Mouse (Mus musculus) left cerebral cortex, postnatal 25 days (tissue): ENCODE data around the gene Olfr1032. TPM values are rescaled to one million over a fixed set of nuclear protein-coding genes. Genes with fewer than 3 reads are reported as not detected.
"Not testable (repeated sequence)": the region's sequence is repeated elsewhere in the genome, so short reads cannot be mapped to it uniquely, and the experiment has no call there.

ENCODE experiments used
- DNase-seq, 2 experiments: peaks; one replicate each; pipeline ENCODE4 v3.0.0; 2022; ENCODE audit warnings: low spot score in 2 of 2, mixed read lengths in 1 of 2
- intact Hi-C: fragments of 180-260 bp; cut with DNase I; formaldehyde crosslinking; loops from one replicate; pipeline ENCODE4 v1.15.1; 2025
- total RNA-seq, 2 experiments: library from RNA; stranded (reverse); gene quantifications; 2 replicates each; pipeline ENCODE4 v1.2.3; 2021

The Olfr1032 gene
- total RNA-seq: not detected

- intact Hi-C loops: no loop called here
- DNase-seq: no peak
Observed at GRCm38 (mm10) chr2:86005240-86005639, at the start of gene Olfr1032. TSS of gene Olfr1032 (plus strand) at chr2:86005540.

DNA sequence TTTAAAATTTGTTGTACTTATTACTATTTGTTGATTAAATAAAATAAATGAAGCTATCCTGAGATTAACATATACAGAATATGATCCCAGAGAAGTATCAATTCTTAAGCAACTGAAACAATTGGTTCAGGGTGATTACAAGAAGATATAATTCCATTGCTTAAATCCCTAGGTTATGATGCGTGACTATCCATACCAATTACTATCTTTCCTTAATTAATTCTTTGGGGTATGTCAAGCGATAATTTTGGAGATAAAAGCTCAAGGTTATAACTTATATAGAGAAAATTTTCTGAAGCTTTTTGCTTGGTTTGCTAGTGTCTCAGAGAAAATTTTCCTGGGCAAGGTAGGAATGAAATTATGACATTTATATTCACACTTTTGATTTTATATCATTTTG, 31.7 kb upstream of the Olfr1032 start, which contains the start of gene Olfr1029:
Gene Olfr1029 (plus strand): TSS at position 301 of the 400 bp plus-strand sequence.
- no peak for DNase-seq

DNA sequence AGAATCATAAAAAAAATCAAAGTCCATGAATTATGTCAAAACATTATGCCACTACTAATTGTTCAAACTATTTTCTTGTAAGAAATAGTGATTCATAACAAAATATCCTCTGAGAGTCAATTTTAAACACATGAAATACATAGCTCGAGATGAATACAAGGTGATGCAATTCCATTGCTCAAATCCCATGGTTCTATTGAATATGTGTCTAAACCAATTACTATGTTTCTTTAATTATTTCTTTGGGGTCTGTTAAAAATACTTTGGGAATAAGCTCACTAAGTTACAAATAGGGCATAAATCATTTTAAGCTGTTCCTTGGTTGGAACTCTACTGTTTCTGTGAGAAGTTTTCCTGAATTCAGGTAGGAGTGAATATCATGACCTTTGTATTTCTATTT, 26.4 kb upstream of the Olfr1032 start, which contains the start of gene Olfr1030:
Gene Olfr1030 (plus strand): TSS at position 301 of the 400 bp plus-strand sequence.
- DNase-seq: no peak
- intact Hi-C loops: no loop called here

More for the DNA sequence above, 31.7 kb upstream of the Olfr1032 start, which contains the start of gene Olfr1029:
- intact Hi-C loops: no loop called here

DNA sequence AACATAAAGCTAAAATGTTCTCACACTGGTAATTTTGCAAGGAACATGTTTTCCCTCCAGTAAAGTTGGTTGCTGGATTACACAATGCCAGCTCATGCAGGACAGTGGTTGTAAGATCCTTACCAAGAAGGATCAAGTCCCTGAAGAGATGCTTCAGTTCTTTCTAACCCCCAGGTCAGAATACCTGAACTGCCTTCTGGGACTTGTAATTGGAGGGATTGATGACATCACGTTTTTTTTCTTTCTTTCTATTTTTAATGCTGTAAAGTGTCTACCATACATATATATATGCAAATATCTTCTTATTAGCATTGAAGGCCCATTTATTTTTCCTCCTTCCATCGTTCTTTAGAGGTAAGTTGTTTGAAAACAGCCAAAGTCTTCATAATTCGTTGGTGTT, 15.3 kb upstream of the Olfr1032 start, which contains the start of gene Olfr1031:
Gene Olfr1031 (plus strand): TSS at position 301 of the 400 bp plus-strand sequence.
- intact Hi-C loops: no loop called here
- no peak for DNase-seq

DNA sequence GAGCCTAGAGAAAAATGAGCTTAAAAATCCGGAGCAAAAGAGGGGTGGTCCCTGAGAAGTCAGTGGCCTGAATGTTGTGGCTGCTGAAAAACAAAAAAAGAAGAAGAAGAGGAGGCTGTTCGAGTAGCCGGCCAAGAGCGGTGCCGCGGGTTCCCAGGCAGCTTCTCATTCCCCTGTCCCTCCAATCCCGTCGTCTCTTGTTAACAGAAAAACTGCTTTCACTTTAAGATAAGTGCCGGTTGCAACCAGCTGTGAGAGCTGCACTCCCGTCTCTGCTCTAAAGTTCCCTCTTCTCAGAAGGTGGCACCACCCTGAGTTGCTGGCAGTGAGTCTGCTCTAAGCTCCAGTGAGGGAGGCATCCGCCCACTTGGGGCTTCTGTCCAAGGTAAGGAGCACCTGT, 15.1 kb downstream of the Olfr1032 start, which contains the start of gene Olfr1033:
Gene Olfr1033 (plus strand): TSS at position 228 of the 400 bp plus-strand sequence.
- intact Hi-C loops: not testable (repeated sequence)

GRCm38 (mm10) chr2:86021518-86021917, 16.2 kb downstream of the Olfr1032 start:
- intact Hi-C loops, DNase-seq: not testable (repeated sequence)

More for the DNA sequence above, 15.1 kb downstream of the Olfr1032 start, which contains the start of gene Olfr1033:
- DNase-seq: peak in 1 of 2 experiments; percentile 1

DNA sequence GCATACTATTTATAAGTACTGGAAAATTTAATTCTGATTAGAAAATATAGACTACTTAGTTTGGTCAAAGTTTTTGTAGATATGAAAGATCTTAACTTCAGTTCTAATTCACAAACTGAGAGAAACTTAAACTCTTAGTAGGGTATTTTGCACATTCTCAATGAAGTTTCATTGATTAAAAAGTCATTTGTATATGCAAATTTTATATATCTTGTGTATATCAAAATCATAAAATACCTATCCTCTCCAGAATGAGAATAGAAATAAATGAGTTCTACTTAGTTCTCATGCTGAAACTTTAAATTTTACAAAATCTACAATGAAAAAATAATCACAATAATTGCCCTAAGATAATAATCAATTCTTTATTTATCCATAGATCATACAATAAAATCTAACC, 40.2 kb downstream of the Olfr1032 start, which contains the start of gene Olfr1034:
Gene Olfr1034 (plus strand): TSS at position 301 of the 400 bp plus-strand sequence.
- intact Hi-C loops: no loop called here
- no peak for DNase-seq

GRCm38 (mm10) chr2:86050777-86051176, 45.4 kb downstream of the Olfr1032 start:
- intact Hi-C loops: not testable (repeated sequence)

More at GRCm38 (mm10) chr2:86050777-86051176, 45.4 kb downstream of the Olfr1032 start:
- not testable (repeated sequence) for DNase-seq

Other genes starting within 250 kb of the Olfr1032 start
- gene Olfr1012, start 242.8 kb upstream of the Olfr1032 start, total RNA-seq: not detected
- gene Olfr1013, start 238.4 kb upstream of the Olfr1032 start, total RNA-seq: not detected
- not detected for gene Olfr1014, start 232.8 kb upstream of the Olfr1032 start, total RNA-seq
- not detected for gene Olfr1015, start 223.5 kb upstream of the Olfr1032 start, total RNA-seq
- gene Olfr1016, start 203.0 kb upstream of the Olfr1032 start, total RNA-seq: not detected
- not detected for gene Olfr1018, start 187.1 kb upstream of the Olfr1032 start, total RNA-seq
- gene Olfr1019, start 160.1 kb upstream of the Olfr1032 start, total RNA-seq: not detected
- gene Olfr1020, start 158.5 kb upstream of the Olfr1032 start, total RNA-seq: not detected
- gene Olfr1022, start 136.9 kb upstream of the Olfr1032 start, total RNA-seq: not detected
- not detected for gene Olfr1023, start 119.9 kb upstream of the Olfr1032 start, total RNA-seq
- gene Olfr1024, start 100.5 kb upstream of the Olfr1032 start, total RNA-seq: not detected
- not detected for gene Olfr1025-ps1, start 90.3 kb upstream of the Olfr1032 start, total RNA-seq
- not detected for gene Olfr1026, start 84.0 kb upstream of the Olfr1032 start, total RNA-seq
- not detected for gene Olfr1028, start 55.1 kb upstream of the Olfr1032 start, total RNA-seq
- gene Olfr1029, start 31.6 kb upstream of the Olfr1032 start, total RNA-seq: not detected
- not detected for gene Olfr1030, start 26.3 kb upstream of the Olfr1032 start, total RNA-seq
- not detected for gene Olfr1031, start 15.2 kb upstream of the Olfr1032 start, total RNA-seq
- gene Olfr1033, start 15.1 kb downstream of the Olfr1032 start, total RNA-seq: not detected
- not detected for gene Olfr1034, start 40.3 kb downstream of the Olfr1032 start, total RNA-seq
- gene Olfr1036, start 68.5 kb downstream of the Olfr1032 start, total RNA-seq: not detected
- gene Olfr1037, start 81.8 kb downstream of the Olfr1032 start, total RNA-seq: not detected
- not detected for gene Olfr1039, start 130.4 kb downstream of the Olfr1032 start, total RNA-seq
- not detected for gene Olfr1040, start 141.2 kb downstream of the Olfr1032 start, total RNA-seq
- gene Olfr1042, start 156.3 kb downstream of the Olfr1032 start, total RNA-seq: not detected
- gene Olfr1043, start 162.0 kb downstream of the Olfr1032 start, total RNA-seq: not detected
- gene Olfr1044, start 172.3 kb downstream of the Olfr1032 start, total RNA-seq: not detected
- not detected for gene Olfr52, start 180.1 kb downstream of the Olfr1032 start, total RNA-seq
- gene Olfr1045, start 197.5 kb downstream of the Olfr1032 start, total RNA-seq: not detected
- not detected for gene Olfr1046, start 213.8 kb downstream of the Olfr1032 start, total RNA-seq
- gene Olfr1047, start 225.9 kb downstream of the Olfr1032 start, total RNA-seq: not detected
- not detected for gene Olfr1048, start 234.7 kb downstream of the Olfr1032 start, total RNA-seq